Mouse (Mus musculus) splenic B cell, adult 2 months (primary cell): ENCODE measurements around the gene Slc2a4.

Experiments used
- DNase-seq: peaks from one replicate; pipeline ENCODE4 v3.0.0-alpha.2; 2011; ENCODE audit warnings: low read depth, low spot score
- H3K27me3 ChIP-seq: 2 replicates; pipeline ENCODE4 v1.6.1; 2012; ENCODE audit warnings: mild to moderate bottlenecking, low read length, moderate library complexity, mixed read lengths; ENCODE audit not compliant: control insufficient read depth, poor library complexity, insufficient read depth, severe bottlenecking
- H3K36me3 ChIP-seq: 2 replicates; pipeline ENCODE4 v1.6.1; 2012; ENCODE audit warnings: mild to moderate bottlenecking, low read length, moderate library complexity, mixed read lengths; ENCODE audit not compliant: control insufficient read depth, poor library complexity, insufficient read depth, severe bottlenecking

The Slc2a4 gene

DNA sequence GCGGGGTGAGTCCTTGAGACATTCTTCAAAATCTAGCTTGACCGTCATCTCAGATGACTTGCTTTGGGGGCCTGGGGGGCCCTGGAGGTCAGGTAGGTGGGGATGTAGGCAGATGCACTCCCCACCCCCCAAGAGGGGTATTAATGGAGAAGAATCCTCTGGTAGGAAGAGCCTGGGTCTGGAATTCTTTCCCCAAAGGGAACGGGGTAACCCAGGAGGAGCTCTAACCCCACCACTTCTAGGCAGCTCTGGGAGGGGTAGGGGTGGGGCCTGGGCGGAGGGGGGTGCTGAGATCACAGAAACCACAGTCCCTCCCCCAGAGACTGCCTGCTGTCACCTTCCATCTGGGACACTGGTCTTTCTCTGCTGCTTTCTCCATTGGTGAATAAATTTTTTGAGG lies 52.7 kb downstream of the Slc2a4 start, which contains the start of gene Acap1:
TSS of gene Acap1 (minus strand) at position 249 of the 400 bp plus-strand sequence.
- DNase-seq, result peak; percentile 71

GRCm38 (mm10) chr11:69894671-69895070 lies 53.3 kb downstream of the Slc2a4 start:
- H3K36me3 ChIP-seq, result peaks cover 9% of the 10 kb centered on the region
- DNase-seq, result peak; percentile 85
- H3K27me3 ChIP-seq, result no peaks in the 10 kb centered on the region

More for the DNA sequence above, 52.7 kb downstream of the Slc2a4 start, which contains the start of gene Acap1:
- peaks cover 5% of the 10 kb centered on the region; the same call in 1 of the 2 replicates for H3K36me3 ChIP-seq
- no peaks in the 10 kb centered on the region for H3K27me3 ChIP-seq
